Mouse (Mus musculus): ENCODE measurements around the gene H2-T24. TPM values are rescaled to one million over a fixed set of nuclear protein-coding genes. Genes with fewer than 3 reads are reported as not detected.
"Not testable (repeated sequence)": the region's sequence is repeated elsewhere in the genome, so short reads cannot be mapped to it uniquely, and the experiment has no call there.

The H2-T24 gene
- total RNA-seq, 2 experiments from 2014 or later, result 2.9 to 3.9 TPM

DNA sequence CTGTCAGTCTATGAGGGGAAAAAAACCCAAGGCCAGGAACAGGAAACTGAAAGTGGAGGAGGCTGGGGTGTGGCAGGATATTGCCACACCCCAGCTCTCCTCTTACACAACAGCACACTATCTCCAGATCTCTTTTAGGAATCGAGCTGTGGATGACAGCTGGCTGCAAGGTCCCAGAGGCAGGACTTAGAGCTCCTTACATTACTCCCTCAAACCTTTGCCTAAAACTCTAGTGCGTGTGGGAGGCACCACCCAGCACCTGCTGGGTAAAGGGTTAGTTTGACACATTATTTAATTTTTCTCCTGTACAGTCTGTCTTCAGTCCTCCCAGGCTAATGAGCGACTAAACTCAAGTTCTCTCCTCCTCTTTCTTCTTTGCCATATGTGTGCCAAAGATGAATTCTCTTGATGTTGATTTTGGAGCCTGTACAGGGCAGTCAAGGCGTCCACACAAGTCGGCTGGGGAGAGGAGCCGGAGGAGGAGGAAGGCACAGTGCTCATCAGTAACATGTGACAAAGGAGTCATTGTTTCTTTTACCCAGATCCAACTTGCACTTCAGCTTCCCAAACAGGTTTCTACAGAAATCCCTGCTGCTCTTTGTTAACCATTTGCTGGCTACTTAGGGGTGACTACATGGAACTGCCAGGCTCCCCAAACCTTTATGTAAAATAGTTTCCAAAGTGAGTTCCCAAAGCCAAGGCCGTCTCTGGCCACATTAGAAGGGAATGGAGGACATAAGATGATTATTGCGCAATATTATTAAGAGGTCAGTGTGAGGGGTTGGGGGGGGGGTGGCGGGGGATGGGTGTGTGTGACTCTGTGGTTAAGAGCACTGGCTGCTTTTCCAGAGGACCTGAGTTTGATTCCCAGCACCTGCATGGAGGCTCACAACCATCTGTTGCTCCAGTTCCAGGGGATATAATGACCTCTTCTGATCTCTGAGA lies 3.6 kb upstream of the H2-T24 start:
- peak; percentile 36 for DNase-seq

DNA sequence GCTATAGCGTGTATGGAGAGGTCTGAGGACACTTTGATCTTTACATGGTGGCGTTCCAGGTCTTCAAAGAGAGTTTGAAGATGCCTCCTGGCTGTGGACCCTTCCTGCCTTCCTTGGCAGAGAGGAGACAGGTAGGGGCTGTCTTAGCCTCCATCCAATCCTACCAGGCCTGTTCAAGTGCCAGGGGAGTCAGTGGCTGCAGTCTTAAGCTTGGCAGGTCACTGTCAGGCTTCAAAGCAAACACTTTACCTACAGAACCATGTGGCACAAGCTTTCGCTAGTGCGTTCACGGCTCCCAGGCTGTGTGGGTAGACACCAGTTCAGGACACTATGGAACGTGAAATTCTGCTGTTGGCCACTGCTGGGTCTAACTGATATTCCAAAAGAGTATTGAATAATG lies 2.6 kb upstream of the H2-T24 start:
- DNase-seq, result no peak

DNA sequence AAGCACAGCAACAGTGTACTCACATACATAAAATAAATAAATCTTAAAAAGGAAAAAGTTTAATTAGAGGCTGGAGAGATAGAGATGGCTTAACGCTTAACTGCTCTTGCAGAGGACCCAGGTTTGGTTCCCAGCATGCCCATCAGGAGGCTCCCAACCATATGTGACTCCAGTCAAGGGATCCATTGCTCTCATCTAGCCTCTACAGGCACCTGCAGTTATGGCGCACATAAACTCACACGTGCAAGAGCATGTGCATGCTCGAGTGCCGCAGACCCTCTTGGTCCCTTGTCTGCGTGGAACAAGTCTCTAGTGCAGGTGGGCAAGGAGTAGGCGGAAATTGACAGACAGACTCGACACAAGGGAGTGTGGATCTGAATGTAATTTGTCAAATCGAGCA lies 1.7 kb upstream of the H2-T24 start:
- no peak for DNase-seq

DNA sequence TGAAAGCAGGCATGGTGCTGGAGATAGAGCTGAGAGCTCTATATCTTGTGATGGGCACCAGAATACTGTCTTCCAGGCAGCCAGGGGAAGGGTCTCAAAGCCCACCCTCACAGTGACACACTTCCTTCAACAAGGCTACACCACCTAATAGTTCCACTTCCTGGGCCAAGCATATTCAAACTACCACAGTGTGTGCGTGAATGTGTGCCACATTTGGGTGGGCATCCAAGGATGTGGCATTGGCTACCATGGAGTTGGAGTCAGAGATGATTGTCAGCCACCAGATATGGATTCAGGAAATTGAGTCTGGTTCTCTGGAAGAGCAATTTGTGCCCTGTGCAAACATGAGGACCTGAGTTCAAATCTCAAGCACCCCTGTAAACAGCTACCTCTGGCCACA lies 949 bp upstream of the H2-T24 start:
- no peak for DNase-seq

DNA sequence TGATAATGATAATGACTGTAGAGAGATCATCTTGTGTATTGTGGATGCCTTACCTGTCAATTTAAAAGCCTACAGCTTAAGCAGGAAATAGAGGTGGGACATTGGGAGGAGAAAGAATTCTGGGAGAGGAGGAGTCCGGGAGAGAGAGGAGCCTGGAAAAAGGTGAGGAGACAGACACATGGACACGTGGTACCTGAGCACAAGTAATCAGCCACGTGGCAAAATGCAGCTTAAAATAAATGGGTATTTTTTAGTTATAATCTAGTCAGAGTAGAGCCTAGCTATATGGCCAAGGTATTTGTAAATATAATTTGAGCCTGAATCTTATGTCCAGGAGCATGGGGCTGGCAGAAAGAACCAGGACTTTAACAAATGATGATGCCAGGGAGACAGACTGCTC lies 841 bp downstream of the H2-T24 start:
- no peak for DNase-seq

DNA sequence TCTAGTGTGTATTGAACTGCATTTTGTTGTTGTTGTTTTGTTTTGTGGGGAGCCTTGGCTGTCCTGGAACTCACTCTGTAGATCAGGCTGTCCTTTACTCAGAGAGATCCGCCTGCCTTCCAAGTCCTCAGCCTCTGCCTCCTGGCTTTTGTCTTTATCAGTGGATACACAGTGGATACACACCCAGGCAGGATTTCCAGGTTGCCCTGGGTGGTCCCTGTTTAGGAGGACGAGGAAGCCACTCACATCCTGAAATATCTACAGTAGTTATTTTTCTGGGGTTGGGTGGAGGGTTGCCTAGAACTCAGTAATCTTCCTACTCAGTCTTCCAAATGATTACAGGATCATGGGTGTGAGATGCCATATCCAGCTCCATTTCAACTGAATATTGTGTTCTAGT lies 1.4 kb downstream of the H2-T24 start:
- peak; percentile 15 for DNase-seq

DNA sequence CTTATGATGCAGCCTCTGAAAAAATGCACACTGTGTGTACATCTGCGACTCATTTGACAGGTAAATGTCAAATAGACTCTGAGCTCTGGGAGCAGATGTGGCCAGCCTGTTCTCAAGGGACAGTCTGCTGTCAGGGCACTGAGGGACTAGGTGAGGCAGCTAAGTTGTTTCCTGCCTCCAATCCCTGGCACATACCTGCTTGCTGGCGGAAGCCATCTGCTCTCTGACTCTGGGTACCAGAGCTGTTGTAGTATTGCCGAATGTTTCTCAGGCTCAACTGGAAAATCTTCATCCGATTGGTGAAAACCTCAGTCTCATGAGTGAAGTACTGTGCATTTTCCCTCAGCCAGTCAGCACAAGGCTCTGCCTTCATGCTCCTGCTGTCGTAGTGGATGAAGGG lies 3.3 kb downstream of the H2-T24 start:
- no peak for DNase-seq

DNA sequence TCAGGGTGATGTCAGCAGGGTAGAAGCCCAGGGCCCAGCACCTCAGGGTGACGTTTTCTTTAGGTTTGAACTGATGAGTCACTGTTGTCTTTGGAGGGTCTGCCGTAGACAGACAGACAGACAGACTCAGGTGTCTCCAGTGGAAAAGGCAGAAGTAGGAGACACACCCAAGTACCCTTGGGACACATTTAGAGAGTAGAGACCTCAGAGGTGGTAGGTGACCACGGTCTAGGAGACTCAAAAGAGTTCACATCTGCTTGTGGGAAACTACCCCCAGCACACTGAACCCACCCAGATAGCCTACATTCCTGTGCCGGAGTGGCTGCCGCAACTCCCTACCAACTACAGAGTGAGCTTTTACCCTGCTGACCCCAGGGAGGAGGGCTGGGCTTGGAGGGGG lies 5.4 kb downstream of the H2-T24 start:
- DNase-seq, result no peak

DNA sequence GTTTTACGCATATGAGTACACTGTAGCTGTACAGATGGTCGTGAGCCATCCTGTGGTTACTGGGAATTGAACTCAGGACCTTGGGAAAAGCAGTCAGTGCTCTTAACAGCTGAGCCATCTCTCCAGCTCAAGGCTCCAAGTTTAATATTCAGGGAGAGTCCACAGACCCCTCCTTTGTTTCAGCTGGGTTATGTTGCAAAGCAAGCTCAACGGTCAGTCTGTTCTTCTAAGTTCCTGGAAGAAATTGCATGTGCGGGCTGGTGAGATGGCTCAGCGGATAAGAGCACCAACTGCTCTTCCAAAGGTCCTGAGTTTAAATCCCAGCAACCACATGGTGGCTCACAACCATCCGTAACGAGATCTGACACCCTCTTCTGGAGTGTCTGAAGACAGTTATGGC lies 16.0 kb downstream of the H2-T24 start:
- DNase-seq, result not testable (repeated sequence)

DNA sequence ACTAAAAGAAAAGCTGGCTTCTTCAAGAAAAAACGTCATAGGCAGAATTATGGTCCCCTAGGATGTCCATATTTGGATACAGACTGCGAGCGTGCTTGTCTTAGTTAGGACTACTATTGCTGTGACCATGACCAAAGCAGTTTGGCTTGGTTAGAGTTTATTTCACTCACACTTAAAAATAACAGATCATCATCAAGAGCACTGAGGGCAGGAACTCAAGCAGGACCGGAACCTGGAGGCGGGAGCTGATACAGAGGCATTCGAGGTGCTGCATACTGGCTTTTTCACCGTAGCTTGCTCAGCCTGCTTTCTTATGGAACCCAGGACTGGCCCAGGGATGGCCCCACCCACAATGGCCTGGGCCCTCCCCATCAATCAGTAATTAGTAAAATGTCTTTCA lies 17.0 kb downstream of the H2-T24 start:
- DNase-seq, result no peak

DNA sequence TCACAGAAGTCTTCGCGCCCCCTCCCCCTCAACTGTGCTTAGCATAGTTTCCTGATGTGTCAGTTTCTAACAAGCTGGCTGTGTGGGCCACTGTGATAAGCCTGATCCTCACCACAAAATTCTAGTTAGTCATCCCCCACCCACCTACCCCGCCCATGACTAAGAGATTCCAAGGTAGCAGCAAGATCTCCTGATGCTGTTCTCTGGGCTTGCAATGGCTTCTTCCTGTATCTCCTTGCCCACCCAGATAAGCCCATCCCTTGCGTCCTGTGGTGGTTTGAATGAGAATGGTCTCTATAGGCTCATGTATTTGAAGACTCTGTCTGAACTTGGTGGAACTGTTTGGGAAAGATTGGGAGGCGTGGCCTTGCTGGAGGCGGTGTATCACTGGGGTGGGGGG lies 18.4 kb downstream of the H2-T24 start:
- no peak for DNase-seq

DNA sequence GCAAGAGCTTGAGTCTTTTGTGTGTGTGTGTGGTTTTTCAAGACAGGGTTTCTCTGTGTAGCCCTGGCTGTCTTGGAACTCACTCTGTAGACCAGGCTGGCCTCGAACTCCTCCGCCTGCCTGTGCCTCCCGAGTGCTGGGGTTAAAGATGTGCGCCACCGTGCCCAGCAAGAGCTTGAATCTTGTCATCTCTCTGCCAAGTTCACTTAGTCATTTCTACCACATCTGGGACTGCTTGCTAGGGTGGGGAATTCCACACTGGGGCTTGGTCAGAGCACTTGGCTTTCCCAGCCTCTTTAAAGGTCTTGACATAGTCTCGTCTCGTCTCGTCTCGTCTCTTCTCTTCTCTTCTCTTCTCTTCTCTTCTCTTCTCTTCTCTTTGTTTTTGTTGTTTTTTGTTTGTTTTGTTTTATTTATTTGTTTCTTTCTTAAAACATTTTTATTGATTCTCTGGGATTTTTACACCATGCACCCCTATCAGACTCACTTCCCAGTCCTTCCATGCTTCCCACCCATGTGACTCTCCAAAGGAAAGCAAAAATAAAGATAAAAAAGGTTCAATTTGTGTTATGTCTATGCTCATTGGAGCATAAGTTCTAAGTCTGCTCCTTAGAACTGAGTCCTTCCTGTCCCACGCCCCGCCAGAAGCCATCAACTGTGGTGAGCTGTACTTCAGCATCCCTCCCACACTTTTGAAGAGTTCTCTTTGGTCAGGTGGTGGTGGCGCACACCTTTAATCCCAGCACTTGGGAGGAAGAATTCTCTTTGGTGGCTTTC lies 19.1 kb downstream of the H2-T24 start:
- DNase-seq, result no peak

DNA sequence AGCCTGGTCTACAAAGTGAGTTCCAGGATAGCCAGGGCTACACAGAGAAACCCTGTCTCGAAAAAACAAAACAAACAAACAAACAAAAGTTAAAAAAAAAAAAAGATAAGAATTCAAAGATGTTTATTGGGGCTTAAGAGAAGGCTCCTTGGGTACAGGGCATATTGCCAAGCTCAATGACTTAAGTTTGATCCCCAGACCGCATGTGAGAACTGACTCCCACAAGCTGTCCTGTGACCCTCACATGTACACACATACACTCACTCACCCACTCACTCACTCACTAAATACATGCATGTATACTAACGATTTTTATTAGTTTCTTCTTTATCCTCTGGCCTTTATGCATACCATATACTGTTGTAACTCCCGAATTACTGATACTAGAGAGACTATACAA lies 20.0 kb downstream of the H2-T24 start:
- no peak for DNase-seq

DNA sequence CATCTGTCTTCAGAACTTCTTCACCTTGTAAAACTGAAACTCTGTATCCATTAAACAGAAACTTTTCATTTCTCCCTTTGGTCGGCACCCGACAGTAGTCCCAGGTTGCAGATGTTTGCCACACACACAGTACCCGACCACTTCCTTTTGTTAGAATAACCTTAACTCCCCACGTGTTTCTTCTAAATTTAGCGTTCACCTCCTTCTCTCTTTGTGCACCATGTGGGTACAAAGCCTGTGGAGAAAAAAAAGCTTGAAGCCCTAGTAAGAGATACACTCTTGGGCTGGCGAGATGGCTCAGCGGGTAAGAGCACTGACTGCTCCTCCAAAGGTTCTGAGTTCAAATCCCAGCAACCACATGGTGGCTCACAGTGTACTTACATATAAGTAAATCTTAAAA lies 21.0 kb downstream of the H2-T24 start:
- no peak for DNase-seq

DNA sequence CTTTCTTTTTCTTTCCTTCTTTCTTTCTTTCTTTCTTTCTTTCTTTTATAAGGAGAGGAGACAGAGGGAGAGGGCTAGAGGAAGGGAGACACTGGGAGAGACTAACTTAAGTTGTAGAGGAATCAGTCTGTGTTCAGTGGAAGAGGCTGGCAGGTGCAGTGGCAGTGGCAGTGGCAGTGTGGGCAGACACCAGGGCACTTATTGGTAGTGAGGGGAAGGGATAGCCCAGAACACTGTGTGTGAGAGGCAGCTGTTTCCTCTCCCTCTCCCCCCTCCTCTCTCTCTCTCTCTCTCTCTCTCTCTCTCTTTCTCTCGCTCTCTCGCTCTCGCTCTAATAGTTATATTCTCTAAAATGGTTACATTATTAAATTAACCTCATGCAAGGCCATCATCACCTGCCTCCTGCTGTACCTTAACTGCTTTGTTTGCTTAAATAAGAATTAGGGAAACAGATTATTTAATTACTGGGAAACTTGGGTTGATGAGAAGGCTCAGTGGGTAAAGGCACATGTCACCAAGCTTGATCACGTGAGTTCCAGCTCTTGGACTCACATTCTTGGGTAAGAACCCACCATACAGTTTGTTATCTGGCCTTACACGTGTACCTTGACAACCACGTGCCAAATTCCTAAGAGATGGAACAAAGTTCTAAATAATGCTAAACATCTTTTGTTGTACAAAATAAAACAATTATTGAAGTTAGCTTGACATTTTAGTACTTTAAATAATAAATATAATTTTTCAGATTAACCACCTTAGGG lies 21.6 kb downstream of the H2-T24 start:
- DNase-seq, result no peak

DNA sequence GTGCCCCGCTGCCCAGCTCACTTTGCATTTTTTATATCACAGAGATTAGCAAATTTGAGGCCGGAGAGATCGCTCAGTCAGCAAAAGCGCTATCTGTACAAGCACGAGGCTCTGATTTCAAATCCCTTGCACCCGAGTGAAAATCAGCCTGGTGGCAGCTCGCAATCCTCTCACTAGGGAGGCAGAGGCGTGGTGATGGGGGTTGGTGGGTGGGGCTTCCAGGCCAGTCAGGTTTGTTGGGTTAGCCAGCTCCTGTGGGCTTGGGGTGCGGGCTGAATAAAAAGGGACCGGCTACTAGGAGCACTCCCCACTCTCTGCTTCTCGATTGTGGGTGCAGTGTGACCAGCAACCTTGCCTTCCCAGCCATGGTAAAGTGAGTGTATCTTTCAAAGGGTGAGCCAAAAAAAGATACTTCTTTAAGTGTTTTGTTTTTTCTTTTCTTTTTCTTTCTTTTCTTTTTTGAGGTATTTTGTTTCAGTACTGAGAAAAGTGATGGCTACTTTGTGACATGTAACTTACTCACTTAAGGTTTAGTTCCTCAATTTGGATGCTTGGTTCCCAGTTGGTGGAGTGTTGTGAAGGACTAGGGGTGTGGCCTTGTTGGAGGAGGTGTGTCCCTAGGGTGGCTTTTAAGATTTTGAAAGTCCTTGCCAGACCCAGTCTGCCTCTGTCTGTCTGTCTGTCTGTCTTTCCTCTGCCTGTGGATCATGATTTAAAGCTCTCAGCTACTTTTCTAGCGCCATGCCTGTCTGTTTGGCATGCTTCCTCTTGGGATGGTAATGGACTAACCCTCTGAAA lies 22.4 kb downstream of the H2-T24 start:
- DNase-seq, result no peak

DNA sequence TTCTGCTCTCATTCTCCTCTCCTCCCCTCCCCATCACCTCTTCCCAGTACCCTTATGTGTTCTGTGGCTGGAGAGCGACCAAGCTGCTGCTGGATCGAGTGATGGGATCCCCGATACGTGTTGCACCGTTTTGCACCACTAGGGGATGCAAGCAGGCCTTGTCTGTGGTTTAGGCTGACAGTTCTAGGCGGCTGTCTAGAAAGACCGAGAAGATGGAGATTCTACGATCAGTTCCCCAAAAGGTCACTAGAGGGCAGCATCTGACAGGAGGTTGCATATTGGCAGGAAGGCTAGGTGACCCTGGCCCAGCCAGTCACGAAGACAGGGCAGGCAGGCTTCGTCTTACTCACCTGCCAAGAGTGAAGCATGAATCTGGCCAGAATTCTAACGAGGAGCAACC lies 23.4 kb downstream of the H2-T24 start:
- peak; percentile 98 for DNase-seq

DNA sequence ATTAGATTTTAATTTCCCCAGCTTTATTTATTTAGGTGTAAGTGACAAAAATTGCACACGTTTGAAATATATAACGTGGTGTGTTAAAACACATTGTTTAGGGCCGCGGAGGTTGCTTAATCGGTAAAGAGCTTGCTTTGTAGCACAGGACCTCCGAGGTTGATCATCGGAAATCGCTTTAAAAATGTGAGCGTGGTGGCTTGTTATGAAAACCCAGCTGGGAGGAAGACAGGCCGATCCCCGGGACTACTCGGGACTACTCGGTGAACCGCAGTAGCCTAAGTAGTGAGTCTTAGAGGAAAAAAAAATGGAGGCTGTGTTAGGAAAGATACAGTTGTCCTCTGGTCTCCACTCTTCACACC lies 25.5 kb downstream of the H2-T24 start:
- DNase-seq, result no peak

DNA sequence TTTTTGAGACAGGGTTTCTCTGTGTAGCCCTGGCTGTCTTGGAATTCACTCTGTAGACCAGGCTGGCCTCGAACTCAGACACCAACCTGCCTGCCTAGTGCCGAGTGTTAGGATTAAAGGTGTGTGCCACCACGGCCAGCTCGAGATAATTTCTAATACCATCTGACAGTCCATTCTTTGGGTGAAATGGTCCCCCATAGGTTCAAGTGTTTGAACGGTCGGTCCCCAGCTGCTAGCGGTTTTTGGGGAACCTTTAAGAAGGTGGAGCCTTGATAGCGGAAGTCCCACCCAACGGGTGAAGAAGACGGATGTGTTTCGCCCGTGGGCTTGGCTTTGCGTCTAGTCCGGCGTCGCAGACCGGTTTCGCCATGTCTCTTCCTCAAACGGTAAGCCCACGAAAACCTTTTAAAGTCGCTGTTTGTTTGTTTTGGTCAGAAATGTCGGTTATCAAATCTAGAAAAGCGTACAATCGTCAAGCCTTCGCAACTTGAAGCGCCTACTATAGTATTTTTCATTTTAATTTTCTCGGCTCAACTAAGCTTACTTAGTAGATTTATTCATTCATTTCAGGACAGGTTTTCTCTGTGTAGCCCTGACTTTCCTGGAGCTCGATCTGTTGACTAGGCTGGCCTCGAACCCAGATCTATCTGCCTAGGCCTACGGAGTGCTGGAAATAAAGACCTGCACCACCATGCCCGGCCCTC lies 26.0 kb downstream of the H2-T24 start:
- peak; percentile 87 for DNase-seq

DNA sequence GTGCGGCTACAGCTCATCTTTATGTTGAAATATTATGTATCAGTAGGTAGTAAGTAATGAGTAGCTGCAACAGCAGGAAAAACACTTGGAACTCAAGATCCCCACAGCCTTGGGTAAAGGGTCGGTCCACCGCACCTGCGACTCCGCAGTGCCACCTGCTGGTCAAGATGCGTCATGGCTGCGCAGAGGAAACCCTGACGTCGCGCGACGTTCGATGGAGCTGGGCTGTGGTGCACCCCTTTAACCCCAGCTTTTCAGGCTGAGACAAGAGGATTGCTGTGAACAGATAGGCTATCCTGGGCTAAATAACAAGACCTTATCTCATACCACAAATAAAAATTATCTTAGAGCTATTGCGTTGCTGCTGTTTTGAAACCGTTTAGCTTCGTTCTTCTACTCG lies 26.7 kb downstream of the H2-T24 start:
- DNase-seq, result peak; percentile 87

DNA sequence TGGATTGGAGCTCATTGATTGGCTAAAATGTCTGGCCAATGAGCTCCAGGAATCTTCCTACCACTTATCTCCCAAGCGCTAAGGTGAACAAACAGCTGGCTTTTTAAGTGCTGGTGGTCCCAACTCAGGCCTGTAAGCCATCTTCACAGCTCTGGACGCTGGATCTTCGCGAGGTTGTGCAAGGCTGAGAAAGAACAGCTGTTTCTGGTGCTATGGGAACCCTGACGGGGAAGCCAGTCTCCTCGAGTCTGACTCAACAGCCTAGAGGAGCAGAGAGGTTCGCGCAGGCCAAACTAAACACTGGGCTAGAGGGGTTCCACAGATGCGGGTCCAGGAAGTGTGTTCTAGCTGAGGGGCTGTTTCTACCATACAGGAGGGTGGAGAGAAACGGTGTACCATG lies 28.6 kb downstream of the H2-T24 start:
- no peak for DNase-seq

Data from adrenal gland, postnatal 10 days (tissue).